Mouse (Mus musculus): ENCODE measurements around the gene Uhrf1.
A peak's percentile ranks its signal among the peaks of the same experiment; 100 is the strongest.

The Uhrf1 gene

DNA sequence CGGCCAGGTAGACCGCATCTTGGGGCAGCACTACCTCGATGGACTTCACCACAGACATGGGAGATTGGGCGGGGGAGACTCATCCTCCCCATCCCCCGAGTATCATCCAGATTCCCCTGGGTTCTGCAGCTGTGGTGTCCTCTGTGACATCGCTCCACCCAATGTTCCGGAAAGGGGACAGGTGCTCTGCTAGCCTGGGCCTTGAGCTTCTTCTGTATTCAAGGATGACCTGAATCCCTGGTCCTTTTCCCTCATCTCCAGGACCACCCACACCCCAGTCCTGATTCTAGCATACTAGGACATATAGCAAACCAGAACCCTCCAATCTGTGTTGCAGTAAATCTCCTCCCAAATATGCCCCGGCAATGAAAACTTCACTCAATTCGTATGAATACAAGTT, 2.9 kb upstream of the Uhrf1 start, which contains the start of gene Arrdc5:
Gene Arrdc5 (minus strand): TSS at position 101 of the 400 bp plus-strand sequence.
- DNase-seq (ENCODE audit: low spot score) = no peak

DNA sequence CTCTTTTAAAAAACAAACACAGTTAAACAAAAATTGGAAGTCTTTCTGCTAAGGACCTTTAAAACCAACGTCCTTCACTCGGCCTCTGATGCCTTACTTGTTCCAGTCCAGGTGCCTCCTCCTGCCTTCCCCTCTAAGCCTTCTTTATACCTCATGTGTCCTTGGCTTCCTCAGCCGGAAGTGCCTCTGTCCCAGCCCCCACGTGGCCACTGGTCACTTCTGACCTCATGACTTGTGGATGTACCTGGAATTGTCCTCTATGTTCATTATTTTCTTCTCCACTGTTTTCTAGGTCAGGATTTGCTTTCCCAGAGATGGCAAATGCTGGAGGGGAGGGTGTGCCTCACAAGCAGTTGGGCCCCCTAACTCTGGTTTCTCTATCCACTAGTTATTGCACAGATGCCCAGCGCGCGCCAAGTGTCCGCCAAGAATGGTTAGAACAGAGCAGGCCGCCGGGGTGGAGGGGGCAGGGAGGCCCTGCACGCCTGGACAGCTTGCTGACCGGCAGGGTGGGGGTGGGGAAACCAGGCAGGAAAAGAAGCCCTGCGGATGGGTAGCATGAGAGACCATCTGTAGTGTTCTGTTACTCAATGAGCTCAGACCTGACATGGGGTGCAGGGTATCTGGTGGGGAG, 641 bp upstream of the Uhrf1 start:
- DNase-seq (ENCODE audit: low spot score) = no peak

DNA sequence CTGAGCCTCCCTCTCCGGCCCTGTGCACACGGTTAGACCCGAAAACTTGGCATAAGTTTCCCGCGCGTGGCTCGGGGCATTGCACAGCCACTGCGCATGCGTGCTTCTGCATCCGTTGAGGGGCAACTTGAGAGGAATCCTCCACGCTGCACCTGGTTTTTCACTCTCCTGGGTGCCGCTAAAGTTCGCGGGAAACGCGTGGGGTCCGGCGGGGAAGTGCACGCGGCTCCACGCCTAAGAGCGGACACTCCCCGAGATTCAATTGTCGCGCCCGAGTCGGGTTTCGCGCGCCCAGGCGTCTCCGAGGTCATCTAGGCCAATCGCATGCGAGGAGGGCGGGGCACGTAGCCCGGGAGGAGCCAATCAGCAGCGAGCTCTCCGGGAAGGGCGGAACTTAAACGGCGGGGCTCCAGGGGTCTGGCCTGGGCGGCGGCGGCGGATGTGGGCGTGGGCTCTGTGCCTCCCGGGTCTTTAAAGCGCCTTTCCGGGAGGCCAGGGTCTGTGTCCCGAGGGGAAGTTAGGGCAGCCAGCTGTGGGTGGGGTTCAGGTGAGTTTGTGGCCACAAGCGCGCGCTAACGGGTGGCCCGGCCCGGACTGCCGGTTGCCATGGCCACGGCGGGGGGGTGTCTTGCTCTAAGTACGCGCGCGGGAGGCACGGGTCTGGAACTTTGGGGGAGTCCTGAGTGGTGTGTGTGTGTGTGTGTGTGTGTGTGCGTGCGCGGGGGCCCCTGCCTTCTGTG, 896 bp downstream of the Uhrf1 start:
- DNase-seq (ENCODE audit: low spot score) = peak; percentile 97

DNA sequence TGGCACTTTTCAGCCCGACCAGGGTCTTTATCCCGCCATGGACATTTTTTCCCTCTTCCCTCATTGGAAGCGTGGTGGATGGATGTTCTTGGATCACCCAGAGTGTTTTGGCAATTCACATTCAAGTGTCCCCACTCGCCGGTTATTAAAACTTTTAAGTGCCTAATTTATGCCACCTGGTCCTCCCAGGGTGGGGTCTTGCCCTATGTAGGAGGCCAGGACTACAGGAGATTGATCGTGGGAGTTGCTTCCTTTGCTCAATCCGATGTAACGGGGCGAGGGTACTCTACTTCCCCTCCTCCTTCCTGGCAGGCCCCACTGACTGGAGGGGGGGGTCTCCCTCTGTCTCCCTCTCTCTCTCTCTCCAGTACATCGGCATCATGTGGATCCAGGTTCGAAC, 1.6 kb downstream of the Uhrf1 start:
- no peak for DNase-seq (ENCODE audit: low spot score)

DNA sequence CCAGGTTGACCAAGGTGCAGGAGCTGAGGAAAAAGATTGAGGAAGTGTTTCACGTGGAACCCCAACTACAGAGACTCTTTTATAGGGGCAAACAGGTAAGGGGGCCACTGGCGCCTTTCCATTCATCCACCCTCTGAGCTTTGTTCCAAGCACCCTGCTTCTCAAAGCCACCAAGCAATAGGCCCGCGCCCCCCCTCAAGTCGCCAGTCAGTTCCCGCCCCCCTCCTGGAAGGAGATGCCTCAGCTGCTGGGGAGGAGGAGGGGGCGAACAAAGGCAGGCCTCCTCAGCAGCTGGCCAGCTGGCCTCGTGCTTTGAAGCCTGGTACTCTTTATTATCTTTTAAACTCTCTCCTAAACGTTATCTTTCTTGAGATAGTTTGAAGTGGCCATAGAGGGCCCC, 2.0 kb downstream of the Uhrf1 start:
- DNase-seq (ENCODE audit: low spot score) = no peak

DNA sequence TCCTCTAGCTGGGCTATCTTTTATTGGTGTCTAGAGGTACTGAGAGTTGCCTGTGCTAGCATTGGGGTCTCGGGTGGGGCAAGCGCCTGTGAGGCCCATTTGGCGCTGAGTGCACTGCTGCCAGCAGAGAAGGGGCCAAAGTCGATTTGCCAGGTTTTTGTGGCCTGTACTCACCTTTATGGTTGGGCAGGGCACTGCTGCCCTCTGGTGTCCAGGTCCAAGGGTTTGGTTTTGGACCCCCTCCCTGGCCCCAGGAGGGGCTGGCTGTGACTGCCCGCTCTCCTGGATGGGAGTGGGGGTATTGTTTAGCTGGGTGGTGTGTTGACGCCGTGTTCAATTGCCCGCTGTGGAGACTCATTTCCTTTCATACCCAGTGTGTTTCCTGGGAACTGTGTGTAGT, 2.7 kb downstream of the Uhrf1 start:
- DNase-seq (ENCODE audit: low spot score) = no peak

DNA sequence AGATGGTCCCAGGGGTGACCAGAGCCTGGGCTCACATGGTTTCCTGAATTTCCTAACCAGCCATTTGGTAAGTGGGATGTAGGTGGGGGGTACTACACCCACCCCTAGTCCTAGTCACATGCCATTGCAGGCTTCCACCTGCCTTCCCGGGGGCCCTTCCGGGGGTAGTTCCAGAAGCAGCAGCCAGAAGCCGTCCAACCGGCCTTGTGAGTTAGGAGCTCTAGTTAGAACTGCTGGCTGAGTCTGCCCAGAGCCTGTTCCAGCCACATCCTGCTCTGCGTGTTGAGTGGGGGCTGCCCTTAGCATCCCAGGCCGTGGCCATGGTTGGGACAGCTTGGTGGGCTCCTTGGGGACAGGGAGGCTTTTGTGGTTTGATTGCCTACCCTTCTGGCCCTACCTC, 5.0 kb downstream of the Uhrf1 start:
- DNase-seq (ENCODE audit: low spot score) = peak; percentile 27

DNA sequence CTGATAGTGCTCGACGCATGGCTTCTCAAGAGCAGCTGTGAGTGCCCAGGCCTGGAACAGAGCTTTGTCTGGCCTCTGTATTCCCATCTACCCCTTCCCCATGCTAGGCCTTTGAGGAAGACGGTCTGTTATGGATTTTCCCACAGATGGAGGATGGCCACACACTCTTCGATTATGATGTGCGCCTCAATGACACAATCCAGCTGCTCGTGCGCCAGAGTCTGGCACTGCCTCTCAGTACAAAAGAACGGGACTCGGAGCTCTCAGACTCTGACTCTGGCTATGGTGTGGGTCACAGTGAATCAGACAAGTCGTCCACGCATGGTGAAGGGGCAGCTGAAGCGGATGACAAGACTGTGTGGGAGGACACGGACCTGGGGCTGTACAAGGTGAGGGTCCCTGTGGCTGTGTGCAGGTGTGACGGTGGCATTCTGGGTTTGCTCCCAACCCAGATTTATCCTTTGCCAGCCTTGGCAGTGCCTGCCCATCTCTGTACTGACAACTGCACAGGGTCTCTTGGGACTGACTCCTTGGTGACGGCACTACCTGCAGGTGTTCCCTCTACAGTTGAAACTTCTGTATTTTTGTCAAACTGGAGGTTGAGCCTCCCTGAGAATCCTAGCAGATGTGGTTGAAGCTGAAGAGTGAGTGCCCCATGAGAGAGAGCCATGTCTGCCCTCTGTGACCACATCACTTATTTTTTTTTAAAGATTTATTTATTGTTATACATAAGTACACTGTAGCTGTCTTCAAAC, 6.2 kb downstream of the Uhrf1 start:
- no peak for DNase-seq (ENCODE audit: low spot score)

DNA sequence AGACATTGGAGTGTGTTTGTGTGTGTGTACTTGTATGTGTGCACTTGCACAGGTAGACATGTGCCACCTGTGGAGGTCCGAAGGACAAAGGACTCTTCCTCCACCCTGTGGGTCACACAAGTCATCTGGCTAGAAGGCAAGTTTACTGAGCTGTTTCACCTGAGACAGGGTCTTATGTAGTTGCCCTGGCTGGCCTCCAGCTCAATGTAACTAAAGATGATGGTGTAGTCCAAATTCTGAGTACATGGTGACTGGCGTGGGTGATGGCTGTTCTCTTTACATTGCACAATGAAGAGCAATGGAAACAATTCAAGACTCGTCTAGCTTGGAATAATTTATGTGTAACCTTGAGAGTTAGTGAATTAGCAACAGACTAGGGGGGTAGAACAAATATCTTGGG, 21.3 kb downstream of the Uhrf1 start:
- DNase-seq (ENCODE audit: low spot score) = no peak

DNA sequence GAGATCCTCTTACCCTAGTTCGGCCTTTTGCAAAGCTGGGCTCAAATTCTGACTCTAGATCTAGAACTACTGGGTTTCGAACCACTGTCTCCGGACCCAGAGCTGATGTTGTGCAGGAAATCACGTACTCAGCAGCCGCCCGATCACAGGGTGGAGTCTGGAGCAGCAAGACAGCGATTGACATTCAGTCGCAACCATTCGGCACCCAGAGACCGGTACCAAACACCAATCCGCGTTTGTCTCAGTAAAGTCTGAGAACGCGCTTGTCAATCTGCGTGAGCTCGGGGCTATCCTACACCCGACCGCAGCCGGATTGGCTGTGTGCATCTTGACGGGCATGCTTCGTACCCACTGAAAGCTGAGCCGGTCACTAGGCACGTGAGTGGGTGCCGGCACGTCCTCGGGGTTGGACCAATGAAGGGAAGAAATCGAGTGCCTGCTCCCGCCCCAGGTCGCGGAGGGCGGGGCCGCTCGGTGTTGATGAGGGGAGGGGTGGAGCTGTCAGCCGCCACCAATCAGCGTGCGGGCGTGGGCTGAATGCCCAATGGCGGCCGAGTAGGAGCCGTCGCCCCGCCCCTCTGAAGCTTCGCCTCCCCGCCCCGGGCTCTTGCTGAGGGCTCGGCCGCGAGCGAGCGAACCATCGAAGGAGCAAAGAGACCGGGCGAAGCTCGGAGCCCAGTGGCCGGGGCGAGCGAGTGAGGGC, 22.5 kb downstream of the Uhrf1 start, which contains the start of gene Kdm4b:
Gene Kdm4b (plus strand): TSS at position 613 of the 703 bp plus-strand sequence.
- DNase-seq (ENCODE audit: low spot score) = peak; percentile 99

DNA sequence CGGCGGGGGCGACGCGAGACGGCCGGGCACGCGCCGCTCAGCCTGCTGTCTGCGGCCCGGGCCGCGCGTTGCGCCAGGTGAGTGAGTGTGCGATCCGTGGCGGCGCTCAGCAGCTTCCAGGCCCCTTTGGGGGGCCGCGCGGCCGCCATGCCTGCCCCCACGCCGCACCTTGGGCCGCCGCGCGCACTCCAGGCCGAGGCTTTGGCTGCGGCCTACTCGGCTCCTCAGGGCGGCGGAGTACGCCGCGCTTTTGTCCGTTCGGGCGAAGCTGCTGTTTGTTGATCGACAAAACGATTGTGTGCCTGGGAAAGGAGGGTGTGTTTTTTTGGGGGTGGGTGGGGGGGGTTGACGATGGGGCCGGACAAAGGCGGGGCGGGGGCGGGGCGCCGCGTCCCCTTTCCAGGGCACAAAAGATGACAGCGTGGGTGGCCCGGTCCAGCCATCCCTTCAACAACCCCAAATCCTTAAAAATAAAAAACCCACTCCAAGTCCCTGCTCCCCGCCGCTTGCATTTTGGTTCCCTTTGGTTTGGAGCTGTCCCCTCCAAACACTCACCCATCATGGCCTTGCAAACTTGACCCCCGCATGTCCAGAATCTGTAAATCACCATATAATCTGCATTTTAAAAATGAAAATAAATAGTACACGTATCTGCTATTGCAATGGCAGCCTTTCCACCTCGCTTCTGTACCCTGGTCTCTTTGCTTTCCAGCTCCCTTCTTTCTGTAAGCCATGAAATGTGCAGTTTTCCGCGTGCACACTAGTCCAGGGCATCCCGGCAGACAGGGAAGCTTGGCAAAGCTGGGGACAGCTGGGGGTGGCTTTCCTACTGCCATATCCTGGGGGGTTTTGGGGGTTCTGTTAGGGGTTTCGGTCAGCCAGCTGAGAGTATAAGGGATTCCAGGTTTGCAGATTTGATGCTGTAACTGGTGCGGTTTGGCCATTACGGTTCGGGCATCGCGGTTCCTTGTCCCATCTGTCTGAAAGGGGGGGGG, 23.3 kb downstream of the Uhrf1 start:
- DNase-seq (ENCODE audit: low spot score) = peak; percentile 27

DNA sequence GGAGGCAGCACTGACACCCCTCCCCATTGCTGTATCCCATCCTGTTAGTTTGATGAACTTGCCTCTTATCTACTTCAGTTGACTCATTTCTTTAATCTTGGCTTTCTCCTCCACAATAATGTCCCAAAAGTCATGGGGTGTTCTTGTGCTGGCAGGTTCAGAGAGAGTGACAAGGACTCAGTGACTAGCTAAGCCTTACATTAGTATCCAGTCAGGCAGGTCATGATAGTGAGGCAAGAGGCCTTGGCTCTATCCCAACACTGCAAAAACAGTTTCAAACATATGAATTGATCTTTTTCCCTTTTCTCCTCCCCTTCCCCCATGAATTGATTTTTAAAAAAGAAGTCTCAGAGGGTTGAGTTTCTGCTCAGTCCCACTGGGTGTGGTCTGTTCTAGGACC, 26.1 kb downstream of the Uhrf1 start:
- DNase-seq (ENCODE audit: low spot score) = no peak

DNA sequence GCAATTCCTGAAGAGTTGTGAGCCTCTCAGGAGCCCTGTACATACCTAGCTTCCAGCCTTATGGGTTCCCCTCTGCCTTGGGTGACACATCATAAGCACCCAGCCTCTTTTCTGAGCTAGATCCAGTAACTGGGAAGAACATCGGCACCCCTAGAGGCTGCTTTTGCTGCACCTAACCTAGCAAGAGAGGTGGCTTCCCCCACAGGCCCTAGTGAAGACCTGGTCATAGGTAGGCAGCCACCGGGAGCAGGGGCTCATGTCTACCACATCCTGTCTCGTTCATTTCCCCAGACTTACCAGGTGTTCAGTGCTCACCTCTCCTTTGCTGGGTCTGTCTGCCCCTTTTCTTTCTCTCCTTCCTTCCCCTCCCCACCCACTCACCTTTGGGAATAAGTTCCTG, 27.2 kb downstream of the Uhrf1 start:
- DNase-seq (ENCODE audit: low spot score) = no peak

DNA sequence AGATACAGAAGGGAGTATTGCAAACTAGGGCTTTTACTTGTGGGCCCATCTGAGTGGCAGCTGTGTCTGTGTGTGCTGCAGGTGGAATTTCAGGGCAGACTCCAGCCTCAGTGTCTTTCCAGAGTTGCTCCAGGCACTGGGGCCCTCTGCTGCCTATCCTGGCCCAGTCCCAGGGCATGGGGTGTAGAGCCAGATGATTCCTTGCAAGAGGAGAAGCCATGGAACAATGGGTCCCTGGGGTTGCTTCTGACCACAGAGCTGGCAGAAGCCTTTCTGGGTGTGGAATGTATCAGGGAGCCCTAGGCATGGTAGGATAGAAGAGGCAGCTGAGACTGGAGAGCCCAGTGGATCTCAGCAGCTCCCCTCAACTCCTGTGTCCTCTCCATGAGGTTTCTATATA, 28.1 kb downstream of the Uhrf1 start:
- DNase-seq (ENCODE audit: low spot score) = no peak

DNA sequence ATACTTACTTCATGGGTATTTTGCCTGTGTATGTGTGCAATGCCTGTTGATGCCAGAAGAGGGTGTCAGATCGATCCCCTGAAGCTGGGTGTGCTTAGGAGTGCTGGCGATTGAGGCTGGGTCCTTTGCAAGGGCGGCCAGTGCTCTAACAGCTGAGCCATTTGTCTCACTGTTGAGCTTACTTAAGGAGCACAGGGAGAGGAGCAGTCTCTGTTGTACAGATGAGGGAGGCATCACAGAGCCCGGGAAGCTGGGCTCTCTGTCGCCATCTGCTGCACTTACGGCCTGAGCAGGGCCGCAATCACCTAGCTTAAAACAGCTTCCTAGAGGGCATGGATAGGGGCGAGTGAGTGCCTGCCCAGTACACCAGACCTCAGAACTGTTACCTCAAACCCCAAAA, 29.9 kb downstream of the Uhrf1 start:
- DNase-seq (ENCODE audit: low spot score) = no peak

DNA sequence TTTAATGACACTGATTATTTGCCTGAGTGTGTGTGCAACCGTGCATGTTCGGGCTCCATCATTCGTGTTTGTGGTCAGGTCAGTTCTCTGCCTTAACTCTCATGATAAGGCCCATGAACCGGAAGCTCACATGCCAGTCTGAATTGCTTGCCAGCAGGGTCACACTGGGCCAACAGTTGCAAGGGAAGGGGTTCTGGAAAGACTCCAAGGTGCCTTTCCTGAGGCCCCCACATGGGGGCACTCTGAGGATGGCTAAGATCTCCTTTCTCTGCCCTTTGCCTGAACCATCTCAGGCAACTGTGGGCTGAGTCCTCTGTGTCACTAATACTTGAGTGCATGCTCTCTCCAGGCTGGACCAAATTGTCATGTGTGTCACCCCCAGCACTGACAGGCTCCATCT, 34.1 kb downstream of the Uhrf1 start:
- no peak for DNase-seq (ENCODE audit: low spot score)

DNA sequence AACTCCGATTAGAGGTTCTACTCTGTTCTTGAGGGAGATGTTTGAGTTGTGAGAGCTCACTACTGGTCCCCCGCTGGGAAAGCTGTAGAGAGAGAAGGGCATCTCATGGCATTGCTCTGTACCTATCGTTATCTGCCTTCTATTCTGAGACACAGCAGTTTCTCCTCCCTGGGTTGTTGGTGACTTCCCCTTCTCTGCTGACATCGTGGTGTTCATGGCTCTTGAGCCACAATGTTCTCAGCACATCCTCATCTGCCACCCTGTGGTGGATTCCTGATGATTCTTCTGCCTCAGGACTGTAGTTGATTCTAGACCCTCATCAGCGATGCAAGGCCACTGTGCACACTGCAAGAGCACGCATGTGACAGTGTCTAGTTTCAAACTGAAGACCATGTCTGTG, 34.7 kb downstream of the Uhrf1 start:
- no peak for DNase-seq (ENCODE audit: low spot score)

DNA sequence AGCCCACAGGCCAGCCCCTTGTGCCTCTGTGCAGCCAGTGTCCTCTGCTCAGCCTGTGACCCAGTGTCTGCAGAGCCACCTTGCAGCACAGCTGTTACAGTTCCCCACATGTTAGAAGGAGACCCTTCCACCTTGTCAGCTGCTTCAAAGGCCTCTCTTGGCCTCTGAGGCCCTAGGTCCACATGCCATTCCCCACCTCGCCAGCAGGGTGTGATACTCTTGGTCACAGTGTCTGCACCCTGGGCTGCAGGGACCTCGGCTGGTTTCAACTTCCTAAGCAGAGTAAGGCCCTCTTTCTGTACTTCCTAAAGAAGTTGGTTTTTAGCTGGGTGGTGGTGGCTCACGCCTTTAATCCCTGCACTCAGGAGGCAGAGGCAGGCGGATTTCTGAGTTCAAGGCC, 35.8 kb downstream of the Uhrf1 start:
- no peak for DNase-seq (ENCODE audit: low spot score)

DNA sequence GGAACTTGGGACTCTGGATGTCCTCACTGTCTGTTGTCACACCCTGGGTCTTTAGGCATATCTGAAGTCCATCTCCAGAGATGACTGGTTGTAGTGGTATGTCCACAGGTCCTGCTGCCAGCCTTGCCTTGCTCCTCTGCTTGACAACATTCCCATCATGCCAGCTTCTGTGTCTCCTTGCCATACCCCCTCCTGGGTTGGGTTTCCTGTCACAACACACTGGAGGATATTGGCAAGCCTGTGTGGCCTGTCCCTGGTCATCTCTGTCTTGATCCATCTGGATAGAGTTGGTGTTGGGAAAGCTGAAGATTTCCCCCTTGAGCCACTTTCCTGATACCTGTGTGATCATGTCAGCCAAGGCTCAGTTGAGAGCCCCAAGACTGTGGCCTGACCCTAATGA, 37.6 kb downstream of the Uhrf1 start:
- no peak for DNase-seq (ENCODE audit: low spot score)

DNA sequence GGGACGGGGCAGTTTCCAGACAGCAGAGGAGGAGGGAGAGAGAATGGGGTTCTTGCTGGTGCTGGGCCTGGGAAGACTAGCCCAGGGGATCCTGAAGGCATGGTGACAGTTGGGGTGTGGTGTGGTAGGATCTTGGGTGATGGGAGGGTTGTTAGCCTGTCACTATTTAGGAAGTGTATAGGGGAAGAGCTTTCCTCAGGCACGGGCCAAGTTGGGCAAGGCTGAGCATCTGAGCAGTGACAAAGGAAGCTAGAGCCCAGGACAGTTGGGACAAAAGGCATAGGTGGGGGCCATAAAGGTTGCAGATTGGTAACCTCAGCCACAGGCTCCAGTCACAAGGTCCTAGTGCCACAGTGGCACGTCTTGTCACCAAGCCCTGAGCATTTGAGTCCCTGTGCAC, 40.3 kb downstream of the Uhrf1 start:
- DNase-seq (ENCODE audit: low spot score) = no peak

DNA sequence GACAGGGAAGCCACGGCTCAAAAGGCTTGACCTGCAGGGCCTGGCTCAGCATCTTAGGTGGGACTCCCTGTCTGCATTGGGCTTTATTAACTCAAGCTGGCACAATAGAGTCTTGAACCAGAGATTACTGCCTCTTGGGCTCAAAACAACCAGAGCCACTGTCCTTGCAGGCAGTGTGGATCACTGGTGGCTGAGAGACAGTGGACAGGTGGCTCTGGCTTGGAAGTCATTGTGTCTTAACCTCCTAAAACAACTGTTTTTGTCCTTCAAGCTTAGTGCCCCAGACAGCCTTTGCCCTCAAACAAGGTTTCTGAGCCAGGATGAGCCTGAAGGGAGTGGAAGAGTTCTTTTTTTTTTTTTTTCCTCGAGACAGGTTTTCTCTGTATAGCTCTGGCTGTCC, 42.2 kb downstream of the Uhrf1 start:
- no peak for DNase-seq (ENCODE audit: low spot score)

Measured in testis, postnatal 14 days (tissue).